Mouse (Mus musculus) mouse embryonic stem cell (cell line): ENCODE results near the gene Gm49322.

Experiments used
- in situ Hi-C, 2 experiments: fragments of 300-500 bp; cut with MboI; formaldehyde crosslinking; loops; 1 replicate in 1 of 2; 3 replicates in 1 of 2; pipeline ENCODE4 v1.14.3; 2019 to 2020; ENCODE audit warnings: low sequenced_read_pairs in 2 of 2, low pct_unique_long_range_greater_than_20kb in 1 of 2, mixed read lengths in 1 of 2; ENCODE audit not compliant: unreplicated experiment in 1 of 2

Gm49322 gene

GRCm38 (mm10) chr10:80606737-80607350 lies 1.0 kb downstream of the Gm49322 start:
- in situ Hi-C loops, result no loop called here

- in situ Hi-C loops, result no loop called here
These were observed 2.6 kb downstream of the Gm49322 start for GRCm38 (mm10) chr10:80608435-80608834.

- in situ Hi-C loops, result no loop called here
These were observed 3.6 kb downstream of the Gm49322 start for GRCm38 (mm10) chr10:80609269-80609924.

GRCm38 (mm10) chr10:80610116-80610785 lies 4.4 kb downstream of the Gm49322 start:
- in situ Hi-C loops, result no loop called here

- in situ Hi-C loops, result no loop called here
These were observed 5.2 kb downstream of the Gm49322 start for GRCm38 (mm10) chr10:80611024-80611423.

- in situ Hi-C loops, result no loop called here
These were observed 6.1 kb downstream of the Gm49322 start for GRCm38 (mm10) chr10:80611905-80612304.

GRCm38 (mm10) chr10:80613821-80614220 lies 8.0 kb downstream of the Gm49322 start:
- in situ Hi-C loops, result no loop called here

- in situ Hi-C loops, result no loop called here
These were observed 8.5 kb downstream of the Gm49322 start for GRCm38 (mm10) chr10:80614351-80614750.

GRCm38 (mm10) chr10:80618181-80618580 lies 12.4 kb downstream of the Gm49322 start:
- in situ Hi-C loops, result no loop called here

GRCm38 (mm10) chr10:80619465-80620244 lies 13.8 kb downstream of the Gm49322 start:
- in situ Hi-C loops, result no loop called here

- in situ Hi-C loops, result no loop called here
These were observed 14.5 kb downstream of the Gm49322 start for GRCm38 (mm10) chr10:80620365-80620764.

GRCm38 (mm10) chr10:80620796-80621689 lies 15.2 kb downstream of the Gm49322 start:
- in situ Hi-C loops, result no loop called here

- in situ Hi-C loops, result no loop called here
These were observed 15.8 kb downstream of the Gm49322 start for GRCm38 (mm10) chr10:80621690-80621939.

- in situ Hi-C loops, result no loop called here
These were observed 16.3 kb downstream of the Gm49322 start for GRCm38 (mm10) chr10:80621940-80622660.

GRCm38 (mm10) chr10:80622661-80623456 lies 17.0 kb downstream of the Gm49322 start, which contains the start of gene Csnk1g2:
Csnk1g2 (plus strand) TSS chr10:80622838.
- in situ Hi-C loops, result no loop called here

- in situ Hi-C loops, result no loop called here
These were observed 17.8 kb downstream of the Gm49322 start for GRCm38 (mm10) chr10:80623457-80624191.
